Mouse (Mus musculus): ENCODE results near the gene Ppil1. TPM values are rescaled to one million over a fixed set of nuclear protein-coding genes. Genes with fewer than 3 reads are reported as not detected.

The Ppil1 gene
- 31.5 and 36.8 TPM in 2 replicates for polyA plus RNA-seq (2011; ENCODE audit: insufficient read length, low read depth, missing spikeins)

DNA sequence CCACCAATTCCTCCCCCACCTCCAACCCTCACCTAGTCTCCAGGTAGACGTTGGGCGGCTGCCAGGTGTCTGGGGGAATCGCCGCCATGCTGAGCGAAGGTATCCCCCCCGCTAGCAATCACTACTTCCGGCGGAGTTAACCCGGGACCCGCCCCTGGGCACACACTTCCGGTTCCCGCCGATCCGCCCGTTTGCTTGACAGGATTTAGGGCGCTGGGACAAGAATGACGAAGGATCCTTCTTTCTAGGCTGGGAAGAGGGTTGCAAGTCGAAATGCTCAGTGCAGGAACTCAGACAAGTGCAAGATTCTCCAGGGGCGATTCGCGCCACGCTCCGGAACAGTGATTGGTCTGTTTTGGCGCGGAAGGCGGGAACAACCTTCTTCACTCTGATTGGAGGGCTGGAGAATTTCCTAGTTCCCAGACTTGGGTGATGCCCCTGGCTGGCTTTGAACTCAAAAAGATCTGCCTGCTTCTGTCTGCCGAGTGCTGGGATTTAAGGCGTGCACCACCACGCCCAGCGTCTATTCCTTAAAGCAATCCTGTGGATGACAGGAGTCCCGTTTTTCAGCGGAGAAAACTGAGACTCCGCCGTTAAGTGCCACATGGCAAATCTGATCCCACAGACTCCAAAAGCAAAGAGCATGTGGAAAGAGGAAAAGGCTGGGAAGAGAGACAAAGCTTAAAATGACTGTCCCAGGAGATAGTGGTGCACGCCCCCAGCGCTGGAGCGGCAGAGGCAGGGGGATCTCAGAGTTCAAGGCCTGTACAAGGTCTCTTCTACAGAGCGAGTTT lies at the start of gene Ppil1:
Gene Ppil1 (minus strand): TSS at position 347 of the 794 bp plus-strand sequence.
- H3K4me3 ChIP-seq (ENCODE audit: insufficient read depth, low read length) = peak within 1 kb of the TSS; percentile 84
- peak within 1 kb of the TSS; percentile 94 for H3K27ac ChIP-seq (ENCODE audit: insufficient read depth, low read length)
- H3K4me1 ChIP-seq (ENCODE audit: control insufficient read depth, insufficient read depth, low read length) = peaks cover 2% of the 10 kb centered on the region; the same call in 1 of the 2 replicates
- TF ChIP-seq CTCF (IDR thresholded peaks at IDR 0.05; ENCODE audit: borderline replicate concordance, insufficient read depth, low read length) = no peak
- TF ChIP-seq POLR2A (IDR thresholded peaks at IDR 0.05; ENCODE audit: low read depth, low read length) = peak; percentile 56; the same call in 1 of the 2 replicates

DNA sequence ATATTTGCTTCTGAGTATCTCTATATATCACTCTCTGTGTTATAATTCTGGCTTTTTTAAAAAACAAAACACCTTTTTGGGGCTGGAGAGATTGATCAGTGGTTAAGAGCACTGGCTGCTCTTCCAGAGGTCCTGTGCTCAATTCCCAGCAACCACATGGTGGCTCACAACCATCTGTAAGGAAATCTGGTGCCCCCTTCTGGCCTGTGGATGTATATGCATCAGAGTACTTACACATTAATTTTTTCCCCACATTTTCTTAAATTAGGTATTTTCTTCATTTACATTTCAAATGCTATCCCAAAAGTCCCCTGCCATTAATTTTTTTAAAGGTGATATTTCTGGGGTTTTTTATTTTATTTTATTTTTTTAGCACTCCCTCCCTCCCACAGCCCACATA lies 49.3 kb upstream of the Ppil1 start:
- H3K4me3 ChIP-seq (ENCODE audit: insufficient read depth, low read length) = no peak overlapping the region
- peaks cover 10% of the 10 kb centered on the region for H3K4me1 ChIP-seq (ENCODE audit: control insufficient read depth, insufficient read depth, low read length)
- TF ChIP-seq CTCF (IDR thresholded peaks at IDR 0.05; ENCODE audit: borderline replicate concordance, insufficient read depth, low read length) (no peak), POLR2A (IDR thresholded peaks at IDR 0.05; ENCODE audit: low read depth, low read length) (no peak)
- no peak overlapping the region for H3K27ac ChIP-seq (ENCODE audit: insufficient read depth, low read length)

DNA sequence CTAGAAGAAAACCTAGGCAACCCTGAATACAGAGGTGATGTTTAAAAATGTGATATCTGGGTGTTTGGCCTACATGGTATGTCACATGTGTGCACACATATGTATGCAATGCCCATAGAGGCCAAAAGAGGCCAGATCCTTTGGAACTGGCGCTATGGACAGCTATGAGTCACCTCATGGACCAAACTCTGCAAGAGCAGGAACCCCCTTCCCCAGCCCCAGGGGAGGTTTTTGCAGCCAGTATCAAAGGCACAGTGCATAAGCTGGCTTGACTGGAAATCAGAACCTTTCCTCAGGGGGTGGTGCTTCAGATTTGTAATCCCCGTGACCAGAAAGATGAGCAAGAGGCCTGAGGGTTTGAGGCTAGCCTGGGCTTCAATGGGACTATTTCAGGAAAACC lies 48.1 kb upstream of the Ppil1 start:
- no peak overlapping the region for H3K27ac ChIP-seq (ENCODE audit: insufficient read depth, low read length)
- TF ChIP-seq CTCF (IDR thresholded peaks at IDR 0.05; ENCODE audit: borderline replicate concordance, insufficient read depth, low read length) (no peak), POLR2A (IDR thresholded peaks at IDR 0.05; ENCODE audit: low read depth, low read length) (no peak)
- peaks cover 10% of the 10 kb centered on the region for H3K4me1 ChIP-seq (ENCODE audit: control insufficient read depth, insufficient read depth, low read length)

DNA sequence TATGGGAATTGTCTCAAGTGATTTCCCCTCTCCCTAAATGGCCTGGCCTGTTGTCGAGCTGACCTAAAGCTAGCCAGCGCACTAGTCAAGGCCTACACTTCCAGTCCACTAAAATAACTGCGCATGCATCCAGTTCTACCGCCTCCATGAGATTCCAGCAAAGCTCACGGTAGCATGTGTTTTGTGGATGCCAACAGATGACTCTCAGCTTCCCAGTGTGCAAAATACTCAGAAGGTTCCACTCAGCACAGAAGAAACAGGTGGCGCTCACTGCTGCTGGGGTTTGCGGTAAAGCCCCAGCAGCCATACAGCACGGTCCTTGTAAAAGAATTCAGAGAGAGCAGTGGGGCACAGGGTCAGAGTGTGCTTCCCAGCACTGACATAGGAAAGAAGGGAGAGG lies 47.6 kb upstream of the Ppil1 start:
- Histone ChIP-seq H3K4me3 (ENCODE audit: insufficient read depth, low read length) (no peak overlapping the region), H3K4me1 (ENCODE audit: control insufficient read depth, insufficient read depth, low read length) (peaks cover 10% of the 10 kb centered on the region), H3K27ac (ENCODE audit: insufficient read depth, low read length) (no peak overlapping the region)
- TF ChIP-seq CTCF (IDR thresholded peaks at IDR 0.05; ENCODE audit: borderline replicate concordance, insufficient read depth, low read length) (no peak), POLR2A (IDR thresholded peaks at IDR 0.05; ENCODE audit: low read depth, low read length) (no peak)

More for the DNA sequence above, 48.1 kb upstream of the Ppil1 start:
- H3K4me3 ChIP-seq (ENCODE audit: insufficient read depth, low read length) = no peak overlapping the region

DNA sequence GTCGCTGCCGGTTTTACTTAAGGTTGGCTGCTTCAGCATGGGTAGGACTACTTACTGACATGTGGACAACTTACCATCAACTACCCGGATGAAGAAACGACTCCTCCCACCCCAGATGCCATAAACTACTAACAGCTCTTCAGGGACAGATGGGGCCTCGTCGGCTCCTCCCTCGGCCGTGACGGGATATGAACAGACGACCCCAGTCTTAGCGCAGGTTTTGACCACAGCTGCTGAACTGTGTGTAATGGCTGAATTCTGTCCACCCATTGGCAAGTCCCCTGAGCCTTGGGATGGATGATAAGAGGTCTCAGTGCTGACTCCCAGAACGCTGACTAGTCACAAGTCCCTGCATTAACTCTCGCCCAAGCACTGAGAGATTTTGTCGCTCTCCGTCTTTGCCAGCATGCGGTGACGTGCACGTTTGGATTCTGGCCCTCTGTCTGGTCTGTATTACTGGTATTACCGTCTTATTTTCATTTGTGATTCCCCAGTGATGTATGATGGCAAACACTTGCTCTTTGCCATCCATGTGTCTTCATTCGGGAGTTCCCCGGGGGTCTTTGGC lies 46.2 kb upstream of the Ppil1 start:
- no peak overlapping the region for H3K4me3 ChIP-seq (ENCODE audit: insufficient read depth, low read length)
- no peak for TF ChIP-seq POLR2A (IDR thresholded peaks at IDR 0.05; ENCODE audit: low read depth, low read length)
- TF ChIP-seq CTCF (IDR thresholded peaks at IDR 0.05; ENCODE audit: borderline replicate concordance, insufficient read depth, low read length) = no peak
- no peak overlapping the region for H3K27ac ChIP-seq (ENCODE audit: insufficient read depth, low read length)
- H3K4me1 ChIP-seq (ENCODE audit: control insufficient read depth, insufficient read depth, low read length) = 0 out of 2 replicates have a peak, but pooled peaks cover 1% of the 10 kb centered on the region

DNA sequence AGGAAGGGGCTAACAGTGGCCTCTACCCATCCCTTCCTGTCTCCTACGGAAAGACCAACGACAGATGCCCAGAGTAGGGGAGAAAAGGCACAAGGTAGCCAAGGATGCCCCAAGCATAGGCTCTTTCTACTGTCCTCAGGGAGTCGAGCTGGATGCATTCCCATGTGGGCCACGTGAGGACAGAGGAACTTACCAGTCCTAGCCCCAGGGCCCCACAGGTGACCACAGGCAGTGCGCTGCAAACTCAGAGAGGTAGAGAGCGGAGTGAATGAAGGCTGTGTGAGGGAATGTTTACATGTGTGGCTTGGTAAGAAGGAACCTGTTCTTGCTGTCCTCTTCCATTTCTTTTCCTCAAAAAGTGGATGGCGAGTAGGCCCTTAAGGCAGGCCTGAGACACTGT lies 41.9 kb upstream of the Ppil1 start:
- peaks cover 8% of the 10 kb centered on the region for H3K4me1 ChIP-seq (ENCODE audit: control insufficient read depth, insufficient read depth, low read length)
- H3K27ac ChIP-seq (ENCODE audit: insufficient read depth, low read length) = no peak overlapping the region
- TF ChIP-seq CTCF (IDR thresholded peaks at IDR 0.05; ENCODE audit: borderline replicate concordance, insufficient read depth, low read length) (no peak), POLR2A (IDR thresholded peaks at IDR 0.05; ENCODE audit: low read depth, low read length) (no peak)
- no peak overlapping the region for H3K4me3 ChIP-seq (ENCODE audit: insufficient read depth, low read length)

DNA sequence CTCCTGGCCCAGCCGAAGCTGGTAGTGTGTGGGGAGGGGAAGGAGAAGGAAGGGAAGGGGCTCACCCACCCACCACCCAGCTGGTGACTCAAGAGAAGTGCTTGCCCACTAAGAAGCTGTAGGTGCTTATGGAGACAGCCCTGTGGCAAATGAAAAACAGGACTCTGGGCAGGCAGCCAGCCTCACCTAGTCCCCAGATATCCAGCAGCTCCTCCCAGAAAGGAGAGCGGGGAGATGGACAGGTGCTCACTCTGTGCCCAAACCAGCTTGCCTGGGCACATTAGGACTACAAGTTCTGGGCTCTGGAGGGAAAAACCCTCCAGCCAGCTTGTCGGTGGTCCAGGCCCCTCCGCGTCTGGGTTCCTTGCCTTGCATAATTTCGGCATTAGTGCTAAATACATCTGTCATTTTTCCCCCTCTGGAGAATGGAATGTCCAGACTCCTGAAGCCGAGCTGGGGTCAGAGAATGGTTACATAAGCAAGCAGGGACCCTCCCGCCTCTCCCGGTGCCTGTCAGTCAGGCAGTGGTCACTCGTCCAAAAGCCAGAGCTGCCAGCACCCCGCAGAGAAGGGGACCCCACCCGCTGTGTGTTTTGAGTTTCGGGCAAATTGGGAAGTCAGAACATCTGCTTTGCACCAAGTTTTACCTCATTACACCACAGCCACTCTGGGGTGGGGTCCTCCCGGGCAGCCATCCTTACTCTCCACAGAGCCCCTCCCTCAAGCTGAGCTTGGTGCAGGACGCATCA lies 41.2 kb upstream of the Ppil1 start:
- H3K4me1 ChIP-seq (ENCODE audit: control insufficient read depth, insufficient read depth, low read length) = peaks cover 8% of the 10 kb centered on the region
- H3K27ac ChIP-seq (ENCODE audit: insufficient read depth, low read length) = no peak overlapping the region
- TF ChIP-seq CTCF (IDR thresholded peaks at IDR 0.05; ENCODE audit: borderline replicate concordance, insufficient read depth, low read length) (no peak), POLR2A (IDR thresholded peaks at IDR 0.05; ENCODE audit: low read depth, low read length) (no peak)
- H3K4me3 ChIP-seq (ENCODE audit: insufficient read depth, low read length) = no peak overlapping the region

DNA sequence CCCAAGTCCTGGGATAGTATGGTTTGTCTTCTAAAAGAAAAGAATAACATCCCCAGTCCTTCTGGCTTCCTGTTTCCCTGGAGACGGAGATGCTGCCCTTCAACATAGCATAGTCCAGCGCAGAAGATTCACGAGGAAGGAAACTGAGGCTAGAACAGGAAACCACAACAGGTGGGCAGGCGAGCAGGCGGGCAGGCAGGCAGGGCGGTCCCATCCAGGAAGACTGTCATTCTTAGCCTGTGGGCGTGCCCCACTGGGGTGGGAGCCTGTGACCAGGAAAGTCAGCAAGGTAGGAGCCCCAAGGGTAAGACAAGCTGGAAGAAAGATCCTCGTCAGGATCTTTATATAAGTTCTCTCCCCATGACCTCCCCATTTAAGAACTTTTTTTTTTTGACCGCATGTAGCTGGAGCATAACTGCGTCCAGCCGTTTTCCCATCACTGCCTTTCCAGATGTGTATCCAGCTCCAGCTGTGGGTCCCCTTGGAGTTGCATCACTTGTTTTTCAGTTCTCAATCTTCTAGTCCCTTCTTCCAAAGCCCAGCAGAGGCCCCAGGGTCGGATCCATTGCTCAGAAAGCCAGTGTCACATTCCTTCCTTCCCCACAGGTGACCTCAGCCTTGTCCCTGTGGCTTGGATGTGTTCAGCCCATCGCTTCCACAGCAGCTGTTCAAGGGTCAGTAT lies 40.5 kb upstream of the Ppil1 start:
- H3K27ac ChIP-seq (ENCODE audit: insufficient read depth, low read length) = no peak overlapping the region
- no peak for TF ChIP-seq POLR2A (IDR thresholded peaks at IDR 0.05; ENCODE audit: low read depth, low read length)
- no peak for TF ChIP-seq CTCF (IDR thresholded peaks at IDR 0.05; ENCODE audit: borderline replicate concordance, insufficient read depth, low read length)
- H3K4me1 ChIP-seq (ENCODE audit: control insufficient read depth, insufficient read depth, low read length) = peaks cover 8% of the 10 kb centered on the region
- H3K4me3 ChIP-seq (ENCODE audit: insufficient read depth, low read length) = no peak overlapping the region

DNA sequence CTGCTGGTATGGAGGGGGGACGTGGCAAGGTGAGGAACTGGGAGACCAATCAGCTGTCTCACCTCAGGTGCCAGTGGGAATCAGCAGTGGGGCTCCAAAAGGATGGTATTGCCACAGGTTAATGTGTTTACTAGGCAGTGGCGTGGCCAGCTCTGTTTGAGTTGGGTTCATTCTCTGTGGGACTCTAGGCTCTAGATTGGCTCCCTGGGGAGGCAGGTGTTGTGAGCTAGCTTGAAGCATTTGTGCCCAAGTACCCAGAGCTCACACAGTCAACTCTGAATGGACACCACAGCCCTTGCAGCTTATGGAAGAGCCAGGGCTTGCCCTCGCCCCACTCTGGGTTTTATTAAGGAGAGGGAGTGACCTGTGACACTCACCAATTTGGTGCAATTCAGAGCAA lies 39.9 kb upstream of the Ppil1 start:
- no peak overlapping the region for H3K4me3 ChIP-seq (ENCODE audit: insufficient read depth, low read length)
- H3K27ac ChIP-seq (ENCODE audit: insufficient read depth, low read length) = no peak overlapping the region
- H3K4me1 ChIP-seq (ENCODE audit: control insufficient read depth, insufficient read depth, low read length) = peaks cover 8% of the 10 kb centered on the region
- TF ChIP-seq CTCF (IDR thresholded peaks at IDR 0.05; ENCODE audit: borderline replicate concordance, insufficient read depth, low read length) (no peak), POLR2A (IDR thresholded peaks at IDR 0.05; ENCODE audit: low read depth, low read length) (no peak)

Measured in embryonic fibroblast, embryonic 13.5 days (primary cell).